Mouse (Mus musculus) forebrain, embryonic 14.5 days (tissue): ENCODE results near the gene Hras. TPM values are rescaled to one million over a fixed set of nuclear protein-coding genes. Genes with fewer than 3 reads are reported as not detected.

Source experiments
- ATAC-seq: fragments of 200-750 bp; cut with Nextera tagmentation; 2 replicates; pipeline ENCODE4 v1.8.0; 2017; ENCODE audit warnings: mild to moderate bottlenecking, moderate library complexity
- DNase-seq: peaks from one replicate; pipeline ENCODE4 v3.0.0-alpha.2; 2015; ENCODE audit warnings: low spot score
- H3K27ac ChIP-seq: fragments of 300-500 bp; sonication (generic); 2 replicates; pipeline ENCODE4 v1.5.1; 2014; ENCODE audit warnings: low read depth, mild to moderate bottlenecking, control low read depth, low read length, moderate library complexity
- H3K27me3 ChIP-seq: fragments of 300-500 bp; sonication (generic); replicated peaks from 2 replicates; pipeline ENCODE4 v1.6.1; 2014; ENCODE audit warnings: low read length, control low read depth, mixed read lengths; ENCODE audit not compliant: control insufficient read depth, insufficient read depth
- H3K36me3 ChIP-seq: fragments of 300-500 bp; sonication (generic); 2 replicates; pipeline ENCODE4 v1.6.1; 2014; ENCODE audit warnings: low read length, control low read depth; ENCODE audit not compliant: control insufficient read depth, insufficient read depth
- H3K4me1 ChIP-seq: fragments of 300-500 bp; sonication (generic); 2 replicates; pipeline ENCODE4 v1.6.1; 2014; ENCODE audit warnings: antibody characterized with exemption, low read length, control low read depth; ENCODE audit not compliant: control insufficient read depth, insufficient read depth
- H3K4me2 ChIP-seq: fragments of 300-500 bp; sonication (generic); 2 replicates; pipeline ENCODE4 v1.6.1; 2014; ENCODE audit warnings: mild to moderate bottlenecking, control low read depth, low read length
- H3K4me3 ChIP-seq: fragments of 300-500 bp; sonication (generic); 2 replicates; pipeline ENCODE4 v1.5.1; 2014; ENCODE audit warnings: low read depth, low read length, control low read depth
- H3K9ac ChIP-seq: fragments of 300-500 bp; sonication (generic); 2 replicates; pipeline ENCODE4 v1.6.1; 2014; ENCODE audit warnings: mild to moderate bottlenecking, low read length, control low read depth, moderate library complexity
- H3K9me3 ChIP-seq: fragments of 300-500 bp; sonication (generic); replicated peaks from 2 replicates; pipeline ENCODE4 v1.6.1; 2016; ENCODE audit warnings: low read length, control low read depth, mixed read lengths; ENCODE audit not compliant: control insufficient read depth
- WGBS: fragments of 180-500 bp; shearing (Covaris S2); extraction: QIAGEN DNeasy Blood & Tissue Kit; methylation state at CpG from one replicate; pipeline ENCODE4 v1.1.7; 2014; 5-methylcytosine and 5-hydroxymethylcytosine counted together
- polyA plus RNA-seq: library from polyadenylated mRNA; unstranded; fragments of >200 nt; fragmentation: Nextera tagmentation; extraction: Ambion mirVana; gene quantifications from 2 replicates; pipeline ENCODE4 v1.2.1, GENCODE M21; 2014

The Hras gene
- polyA plus RNA-seq = 70.2 and 96.3 TPM in 2 replicates

DNA sequence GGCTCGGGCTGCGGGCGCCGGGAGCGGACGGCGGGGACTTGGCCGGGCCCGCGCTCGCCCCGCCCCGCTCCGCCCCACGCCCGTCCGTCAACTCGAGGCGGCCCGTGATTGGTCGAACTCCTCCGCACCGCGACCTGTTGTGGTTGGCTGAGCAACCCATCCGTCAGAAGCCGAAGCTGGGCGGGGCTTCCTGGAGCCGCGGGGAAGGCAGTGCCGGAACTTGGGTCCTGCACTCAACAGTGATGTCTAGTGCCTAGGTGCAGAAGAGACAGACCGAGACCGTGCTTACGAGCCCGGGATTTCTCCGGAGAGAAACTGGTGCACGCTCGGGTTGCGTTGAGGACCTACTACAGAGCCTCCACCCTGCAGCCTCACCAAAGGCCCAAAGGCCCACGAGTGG, at the start of gene Hras, which contains the start of gene Lrrc56:
TSS of gene Hras (minus strand) at position 58 of the 400 bp plus-strand sequence.
TSS of gene Lrrc56 (plus strand) at position 210 of the 400 bp plus-strand sequence.
- H3K27ac ChIP-seq = peak within 1 kb of the TSS; percentile 71
- peaks cover 32% of the 10 kb centered on the region for H3K36me3 ChIP-seq
- WGBS = under 1% methylated on average over 34 of the region's 39 CpGs
- DNase-seq = peak; percentile 98
- ATAC-seq = peak; percentile 95
- H3K4me1 ChIP-seq = peaks cover 5% of the 10 kb centered on the region
- peak within 1 kb of the TSS; percentile 84 for H3K4me3 ChIP-seq
- H3K9ac ChIP-seq = peak within 1 kb of the TSS; percentile 95
- H3K27me3 ChIP-seq = no peaks in the 10 kb centered on the region
- H3K4me2 ChIP-seq = peak within 1 kb of the TSS; percentile 98
- H3K9me3 ChIP-seq = no peaks in the 10 kb centered on the region

- Histone ChIP-seq H3K36me3 (peaks cover 62% of the 10 kb centered on the region), H3K27me3 (no peaks in the 10 kb centered on the region)
Observed at GRCm38 (mm10) chr7:141231551-141231950, 37.7 kb upstream of the Hras start.

GRCm38 (mm10) chr7:141231111-141231510, 37.3 kb upstream of the Hras start:
- H3K9me3 ChIP-seq = no peaks in the 10 kb centered on the region
- no peak overlapping the region for H3K9ac ChIP-seq
- peaks cover 11% of the 10 kb centered on the region for H3K4me1 ChIP-seq
- DNase-seq = no peak
- ATAC-seq = no peak
- H3K27ac ChIP-seq = no peak overlapping the region
- H3K27me3 ChIP-seq = no peaks in the 10 kb centered on the region
- WGBS = 95% methylated on average over 3 of the region's 3 CpGs
- peaks cover 59% of the 10 kb centered on the region for H3K36me3 ChIP-seq
- no peak overlapping the region for H3K4me2 ChIP-seq
- H3K4me3 ChIP-seq = no peak overlapping the region

More at GRCm38 (mm10) chr7:141231551-141231950, 37.7 kb upstream of the Hras start:
- WGBS = 96% methylated on average over 9 of the region's 10 CpGs
- Histone ChIP-seq H3K4me3 (no peak overlapping the region), H3K4me1 (peaks cover 11% of the 10 kb centered on the region), H3K9ac (no peak overlapping the region), H3K9me3 (no peaks in the 10 kb centered on the region), H3K27ac (no peak overlapping the region), H3K4me2 (no peak overlapping the region)
- no peak for DNase-seq
- ATAC-seq = no peak

GRCm38 (mm10) chr7:141230570-141230969, 36.8 kb upstream of the Hras start:
- ATAC-seq (no peak), DNase-seq (no peak)
- Histone ChIP-seq H3K27ac (no peak overlapping the region), H3K4me1 (peaks cover 11% of the 10 kb centered on the region), H3K9ac (no peak overlapping the region), H3K9me3 (no peaks in the 10 kb centered on the region), H3K36me3 (peaks cover 53% of the 10 kb centered on the region), H3K27me3 (no peaks in the 10 kb centered on the region), H3K4me2 (no peak overlapping the region; the same call in 1 of the 2 replicates), H3K4me3 (no peak overlapping the region)
- WGBS = 88% methylated on average over 4 of the region's 4 CpGs

DNA sequence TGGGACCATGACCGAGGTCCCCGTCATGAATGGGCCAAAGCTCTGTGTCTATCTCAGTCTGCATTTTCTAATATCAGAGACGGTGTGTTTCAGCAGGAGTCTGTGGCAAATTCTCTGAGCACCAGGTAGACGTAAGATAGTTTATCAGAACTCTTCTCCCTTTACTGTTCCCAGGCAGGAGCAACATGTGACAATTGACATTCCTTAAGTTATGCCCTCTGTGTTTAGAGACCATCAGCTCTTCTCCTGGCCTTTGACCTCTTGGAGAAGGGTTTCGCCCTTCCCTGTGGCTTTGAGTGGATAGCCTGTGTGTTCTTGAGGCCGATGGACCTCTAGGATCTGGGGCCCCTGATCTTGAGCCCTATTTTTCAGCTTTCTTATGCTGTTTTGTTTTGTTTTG, 35.9 kb upstream of the Hras start:
- Histone ChIP-seq H3K27ac (no peak overlapping the region), H3K9me3 (no peaks in the 10 kb centered on the region), H3K4me1 (peaks cover 11% of the 10 kb centered on the region), H3K36me3 (peaks cover 45% of the 10 kb centered on the region), H3K4me2 (peak overlapping the region; percentile 82), H3K9ac (peak overlapping the region; percentile 97), H3K4me3 (peak overlapping the region; percentile 100), H3K27me3 (no peaks in the 10 kb centered on the region)
- no peak for DNase-seq
- WGBS = 75% methylated on average over 6 of the region's 6 CpGs
- ATAC-seq = no peak

DNA sequence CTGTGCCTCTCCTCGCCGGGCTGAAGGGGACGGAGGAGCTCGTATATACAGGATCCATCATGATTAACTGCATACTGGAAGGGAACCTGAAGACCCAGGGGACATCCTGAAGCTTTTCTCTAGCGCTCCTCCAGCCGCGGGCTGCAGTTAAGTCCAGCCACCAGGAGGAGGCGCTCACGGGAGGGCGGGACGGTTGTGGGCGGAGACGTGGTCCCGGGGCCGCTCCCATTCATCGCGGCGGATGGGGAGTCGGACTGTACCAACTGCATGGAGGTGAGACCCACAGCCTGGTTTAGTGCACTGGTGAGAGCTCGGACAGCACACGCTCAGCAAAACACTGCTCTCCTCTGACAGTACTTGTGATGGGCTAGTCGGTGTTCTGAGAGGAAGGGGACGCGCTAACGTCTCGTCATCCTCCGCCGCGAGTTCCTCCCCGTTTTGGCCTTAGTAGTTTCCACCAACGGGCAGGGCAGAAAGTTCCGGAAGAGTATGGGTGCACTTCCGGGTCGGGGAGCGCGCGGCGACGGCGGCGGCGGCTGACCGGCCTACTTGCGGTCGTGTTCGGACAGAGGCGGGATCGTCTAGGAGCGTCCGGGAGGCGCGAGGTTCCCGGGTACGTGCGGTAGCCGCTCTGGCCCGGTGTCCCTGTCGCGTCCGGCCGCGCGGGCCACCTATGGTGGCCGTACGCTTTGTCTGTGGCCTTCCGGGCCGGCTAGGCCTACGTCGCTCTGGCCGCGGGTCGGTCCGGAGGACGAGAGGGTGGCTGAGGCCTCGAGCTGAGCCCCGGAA, 34.7 kb upstream of the Hras start, which contains the start of gene Phrf1:
TSS of gene Phrf1 (plus strand) at position 506 of the 789 bp plus-strand sequence.
- no peaks in the 10 kb centered on the region for H3K9me3 ChIP-seq
- H3K4me3 ChIP-seq = peak within 1 kb of the TSS; percentile 100
- ATAC-seq (peak; percentile 95), DNase-seq (peak; percentile 91)
- no peaks in the 10 kb centered on the region for H3K27me3 ChIP-seq
- WGBS = under 1% methylated on average over 75 of the region's 76 CpGs
- peak within 1 kb of the TSS; percentile 93 for H3K27ac ChIP-seq
- H3K9ac ChIP-seq = peak within 1 kb of the TSS; percentile 97
- H3K36me3 ChIP-seq = peaks cover 32% of the 10 kb centered on the region
- H3K4me2 ChIP-seq = peak within 1 kb of the TSS; percentile 82
- peaks cover 11% of the 10 kb centered on the region for H3K4me1 ChIP-seq

DNA sequence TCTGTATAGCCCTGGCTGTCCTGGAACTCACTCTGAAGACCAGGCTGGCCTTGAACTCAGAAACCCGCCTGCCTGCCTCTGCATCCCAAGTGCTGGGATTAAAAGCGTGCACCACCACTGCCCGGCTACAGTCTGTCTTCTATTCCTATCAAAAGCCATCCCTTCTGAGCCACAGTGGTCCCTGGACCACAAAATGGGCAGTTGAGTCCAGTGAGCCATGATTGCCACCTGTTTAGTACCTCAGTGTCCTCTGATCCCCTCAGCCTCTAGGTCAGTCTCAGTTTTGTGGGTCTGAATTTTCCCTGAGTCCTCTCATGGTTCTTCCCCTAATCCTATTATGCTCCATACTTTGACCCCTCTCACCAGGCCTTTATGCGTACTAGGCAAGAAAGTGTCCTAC, 34.0 kb upstream of the Hras start:
- no peak overlapping the region for H3K27ac ChIP-seq

GRCm38 (mm10) chr7:141226535-141226934, 32.7 kb upstream of the Hras start:
- Histone ChIP-seq H3K27ac (no peak overlapping the region), H3K9me3 (no peaks in the 10 kb centered on the region), H3K4me1 (peaks cover 18% of the 10 kb centered on the region), H3K9ac (no peak overlapping the region), H3K36me3 (peaks cover 13% of the 10 kb centered on the region), H3K4me2 (no peak overlapping the region), H3K27me3 (no peaks in the 10 kb centered on the region), H3K4me3 (no peak overlapping the region)
- WGBS = 81% methylated on average over 6 of the region's 6 CpGs
- ATAC-seq (no peak), DNase-seq (no peak)

More for the DNA sequence above, 34.0 kb upstream of the Hras start:
- no peak; the same call in 1 of the 2 replicates for ATAC-seq
- DNase-seq = no peak
- Histone ChIP-seq H3K9me3 (no peaks in the 10 kb centered on the region), H3K4me1 (peaks cover 11% of the 10 kb centered on the region), H3K4me3 (no peak overlapping the region), H3K4me2 (no peak overlapping the region), H3K36me3 (peaks cover 26% of the 10 kb centered on the region), H3K9ac (peak overlapping the region; percentile 97; the same call in 1 of the 2 replicates), H3K27me3 (no peaks in the 10 kb centered on the region)
- WGBS = 71% methylated on average over 4 of the region's 4 CpGs
